8 mouse cellular contexts compared by ENCODE assay signal in the genomic region with DNA sequence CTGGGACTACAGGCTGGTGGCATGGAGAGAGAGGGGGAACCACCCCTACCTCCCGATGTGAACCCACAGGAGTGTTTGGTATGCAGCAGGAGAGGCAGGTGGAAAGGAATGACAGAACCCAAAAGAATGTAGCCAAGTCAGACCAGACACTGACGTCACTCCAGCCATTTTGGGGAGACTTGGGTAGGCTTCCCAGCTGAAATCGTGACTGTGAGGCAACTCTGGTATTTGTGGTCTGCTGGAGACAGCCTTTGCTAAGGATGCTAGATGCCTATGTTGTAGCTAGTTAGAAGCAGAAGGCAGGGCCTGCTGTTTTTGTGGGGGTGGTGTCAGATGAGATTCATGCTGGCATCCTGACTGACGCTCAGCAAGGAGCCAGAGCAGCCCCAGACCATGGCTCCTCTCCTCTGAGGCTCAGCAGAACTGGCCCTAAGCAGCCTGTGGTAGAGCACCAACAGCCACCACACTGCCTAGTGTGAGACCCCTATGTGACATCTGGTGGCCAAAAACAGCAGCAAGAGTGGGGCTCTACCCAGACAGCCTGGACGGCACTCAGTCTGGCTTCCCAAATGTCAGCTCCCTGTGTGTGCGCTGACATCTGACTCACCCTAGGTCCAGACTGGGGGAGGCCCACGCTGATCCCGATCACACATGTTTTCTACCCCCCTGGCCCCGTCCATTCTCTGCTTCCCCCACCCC. TPM values are rescaled to one million over a fixed set of nuclear protein-coding genes. Genes with fewer than 3 reads are reported as not detected.
DNase-seq lines count a peak whose midpoint lies in the region; ATAC-seq lines count a peak whose summit lies in the region.

No protein-coding gene starts in this region.

- peaks cover 67% of the 10 kb centered on the region for H3K4me1 ChIP-seq in heart, embryonic 10.5 days
- H3K4me1 ChIP-seq in neural tube, embryonic 15.5 days, result peaks cover 56% of the 10 kb centered on the region

- ATAC-seq in neural tube, embryonic 15.5 days (ENCODE audit: low FRiP score), result no peak
- ATAC-seq in megakaryocyte, adult 5-6 weeks (ENCODE audit: poor library complexity, severe bottlenecking), result no peak

- WGBS in heart, embryonic 10.5 days, result 41% methylated on average over 9 of the region's 9 CpGs
- 67% methylated on average over 9 of the region's 9 CpGs for WGBS in neural tube, embryonic 15.5 days

- DNase-seq in heart, embryonic 10.5 days (ENCODE audit: low spot score), result no peak
- no peak for DNase-seq in heart, postnatal 4 days
- DNase-seq in neural tube, embryonic 10.5 days (ENCODE audit: extremely low spot score, low spot score), result peak; percentile 38
- peak; percentile 74 to 85 for DNase-seq in frontal cortex, postnatal 36 days (ENCODE audit: low spot score in 2 of 2)
- DNase-seq in retina, postnatal 1 day, result peak; percentile 60
- DNase-seq in cerebellum, adult 18-20 months, result no peak

- H3K9me3 ChIP-seq in heart, embryonic 10.5 days, result no peaks in the 10 kb centered on the region
- H3K9me3 ChIP-seq in neural tube, embryonic 15.5 days (replicated peaks), result no peaks in the 10 kb centered on the region

- H3K36me3 ChIP-seq in heart, embryonic 10.5 days, result peaks cover 29% of the 10 kb centered on the region
- no peaks in the 10 kb centered on the region for H3K36me3 ChIP-seq in neural tube, embryonic 15.5 days

- no peak overlapping the region for H3K4me3 ChIP-seq in heart, embryonic 10.5 days
- H3K4me3 ChIP-seq in neural tube, embryonic 15.5 days (replicated peaks), result no peak overlapping the region

- no peaks in the 10 kb centered on the region for H3K27me3 ChIP-seq in heart, embryonic 10.5 days (ENCODE audit: insufficient read depth, poor library complexity, severe bottlenecking)
- no peaks in the 10 kb centered on the region for H3K27me3 ChIP-seq in neural tube, embryonic 15.5 days (replicated peaks)

- no peak overlapping the region for H3K4me2 ChIP-seq in neural tube, embryonic 15.5 days

- no peak overlapping the region for H3K9ac ChIP-seq in neural tube, embryonic 15.5 days (replicated peaks)

- peak overlapping the region; percentile 18 for H3K27ac ChIP-seq in heart, embryonic 10.5 days
- H3K27ac ChIP-seq in neural tube, embryonic 15.5 days (replicated peaks), result no peak overlapping the region

RNA-seq across cellular contexts. Expression of gene BC034090, which starts 29.0 kb away (rescaled TPM):
- 6.0 and 6.5 TPM in 2 replicates for polyA plus RNA-seq in heart, embryonic 10.5 days (2016; fragmentation: Nextera tagmentation; extraction: Ambion mirVana)
- 10 to 100 TPM; 55.0 to 60.7 TPM for total RNA-seq in heart, postnatal 4 days (2021)
- 3.0 and 4.1 TPM in 2 replicates for polyA plus RNA-seq in neural tube, embryonic 15.5 days (2015; fragmentation: Nextera tagmentation; extraction: Ambion mirVana)
- not detected in 2 replicates for total RNA-seq in megakaryocyte, adult 5-6 weeks (2015)
- 0.45 TPM in 1 of 2 replicates, not detected in the other for total RNA-seq in megakaryocyte, adult 5-6 weeks (2017)

RNA-seq across cellular contexts. Expression of gene Stx6, which starts 56.7 kb away (rescaled TPM):
- 56.0 and 66.9 TPM in 2 replicates for polyA plus RNA-seq in heart, embryonic 10.5 days (2016; fragmentation: Nextera tagmentation; extraction: Ambion mirVana)
- 10 to 100 TPM; 53.0 to 56.5 TPM for total RNA-seq in heart, postnatal 4 days (2021)
- polyA plus RNA-seq in neural tube, embryonic 15.5 days (2015; fragmentation: Nextera tagmentation; extraction: Ambion mirVana), result 92.6 and 102 TPM in 2 replicates
- 12.8 and 18.0 TPM in 2 replicates for total RNA-seq in megakaryocyte, adult 5-6 weeks (2015)
- 34.8 and 36.4 TPM in 2 replicates for total RNA-seq in megakaryocyte, adult 5-6 weeks (2017)

Comparison
In these comparisons a context has a peak if more than half of its experiments do, and no peak if none do; other contexts are left out.
1. DNase-seq: peak in neural tube, embryonic 10.5 days (single experiment), frontal cortex, postnatal 36 days (2 of 2) and retina, postnatal 1 day (single experiment); none in heart, embryonic 10.5 days (single experiment), heart, postnatal 4 days (single experiment) and cerebellum, adult 18-20 months (0 of 2).
2. RNA of gene BC034090, which starts 29.0 kb away (total RNA-seq): 55.0 to 60.7 TPM in heart, postnatal 4 days; 0.45 TPM in megakaryocyte, adult 5-6 weeks; every median in the first group is over 10 times any median in the second.